Mouse (Mus musculus) lung, adult 2 months (tissue): ENCODE measurements around the gene Aldh3b3.

ENCODE experiments used
- CTCF ChIP-seq: fragments of 200-500 bp; IDR thresholded peaks from 2 replicates; pipeline ENCODE4 v1.5.1; 2011; ENCODE audit warnings: mild to moderate bottlenecking, low read length, control low read depth; ENCODE audit not compliant: insufficient read depth
- POLR2A ChIP-seq: fragments of 200-500 bp; IDR thresholded peaks from 2 replicates; pipeline ENCODE4 v1.6.1; 2011; ENCODE audit warnings: low read depth, mild to moderate bottlenecking, control low read depth, low read length, borderline replicate concordance; ENCODE audit errors: extremely low read depth

DNA sequence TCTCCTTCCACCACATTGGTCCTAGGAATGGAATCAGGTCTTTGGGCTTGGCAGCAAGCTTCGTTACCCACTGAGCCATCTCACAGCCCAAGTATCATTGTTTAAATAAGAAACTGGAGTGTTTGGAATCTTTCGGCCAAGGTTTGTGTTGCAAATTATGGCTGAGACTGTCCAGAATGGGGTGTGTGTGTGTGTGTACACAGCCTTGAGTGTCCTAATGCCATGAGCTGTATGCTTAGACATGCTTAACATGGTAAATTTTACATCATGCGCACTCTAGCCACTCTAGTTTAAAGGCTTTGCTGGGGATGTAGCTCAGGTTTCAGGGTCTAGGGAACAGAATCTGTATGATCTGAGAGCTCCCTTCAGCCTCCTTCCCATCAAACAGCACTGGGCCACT lies 37.1 kb downstream of the Aldh3b3 start:
- TF ChIP-seq CTCF: no peak
- no peak for TF ChIP-seq POLR2A
